Mouse (Mus musculus): ENCODE results near the gene Tspyl2. TPM values are rescaled to one million over a fixed set of nuclear protein-coding genes. Genes with fewer than 3 reads are reported as not detected.

Gene Tspyl2
- 10 to 100 TPM; 17.7 to 21.8 TPM for polyA plus RNA-seq (2017; shearing (Covaris generic))

GRCm38 (mm10) chrX:152342358-152342901 is at the start of gene Tspyl2:
Gene Tspyl2, minus strand, starts transcription at chrX:152342425.

GRCm38 (mm10) chrX:152368397-152369273 is 26.4 kb upstream of the Tspyl2 start, which contains the start of gene Gpr173:
Gene Gpr173, minus strand, starts transcription at chrX:152368704.

GRCm38 (mm10) chrX:152326996-152327688 is 15.1 kb downstream of the Tspyl2 start, which contains the start of gene Kantr:
Gene Kantr, minus strand, starts transcription at chrX:152327495.

Other genes with a start within 250 kb of the Tspyl2 start
- gene Iqsec2, start 198.2 kb downstream of the Tspyl2 start, polyA plus RNA-seq (2017; shearing (Covaris generic)) = under 1 TPM in 1 of 2 experiments, not detected in 1; 0.12 TPM
- 10 to 100 TPM; 30.3 to 42.2 TPM for gene Kdm5c, start 109.4 kb downstream of the Tspyl2 start, polyA plus RNA-seq (2017; shearing (Covaris generic))
- gene Kantr, start 14.9 kb downstream of the Tspyl2 start, polyA plus RNA-seq (2017; shearing (Covaris generic)) = 10 to 100 TPM; 12.9 to 22.9 TPM
- gene Gpr173, start 26.3 kb upstream of the Tspyl2 start, polyA plus RNA-seq (2017; shearing (Covaris generic)) = not detected
- not detected for gene Cldn34a, start 220.9 kb upstream of the Tspyl2 start, polyA plus RNA-seq (2017; shearing (Covaris generic))

All from activated CD4-positive, CD25-positive, alpha-beta regulatory T cell (primary cell).